Mouse (Mus musculus) G1E (cell line): Measurements from ENCODE around the gene Cdc42bpa.

Experiments
- CTCF ChIP-seq: IDR thresholded peaks from 2 replicates; pipeline ENCODE4 v1.5.1; 2012; ENCODE audit warnings: low read depth, low read length, inconsistent platforms, mixed read lengths
- GATA1 ChIP-seq: IDR thresholded peaks from 2 replicates; pipeline ENCODE4 v1.6.1; 2012; ENCODE audit warnings: borderline replicate concordance, low read length, inconsistent platforms, mixed read lengths
- GATA2 ChIP-seq: IDR thresholded peaks from 2 replicates; pipeline ENCODE4 v1.6.1; 2012; ENCODE audit warnings: low read depth, low read length, inconsistent platforms, borderline replicate concordance
- POLR2AphosphoS5 ChIP-seq: IDR thresholded peaks from 2 replicates; pipeline ENCODE4 v1.6.1; 2012; ENCODE audit warnings: low read depth, low read length, inconsistent platforms; ENCODE audit not compliant: insufficient replicate concordance
- TAL1 ChIP-seq: conservative IDR thresholded peaks from 2 replicates; pipeline ENCODE4 v1.6.1; 2012; ENCODE audit warnings: low read depth, low read length, inconsistent platforms, mixed read lengths

GRCm38 (mm10) chr1:179951597-179951996 is 8.7 kb upstream of the Cdc42bpa start:
- TF ChIP-seq CTCF: no peak
- no peak for TF ChIP-seq GATA1
- no peak for TF ChIP-seq POLR2AphosphoS5
- no peak for TF ChIP-seq TAL1
- no peak for TF ChIP-seq GATA2
